Mouse (Mus musculus) CH12.LX (cell line): Measurements from ENCODE around the gene Rxfp1. TPM values are rescaled to one million over a fixed set of nuclear protein-coding genes. Genes with fewer than 3 reads are reported as not detected.
A peak's percentile ranks its signal among the peaks of the same experiment; 100 is the strongest.

ENCODE experiments used
- DNase-seq: peaks from one replicate; pipeline ENCODE4 v3.0.0-alpha.2; 2013; ENCODE audit errors: extremely low read depth
- H3K27ac ChIP-seq: 2 replicates; pipeline ENCODE4 v1.5.1; 2012; ENCODE audit warnings: low read depth, mild to moderate bottlenecking, control low read depth, moderate library complexity; ENCODE audit not compliant: insufficient read depth
- H3K27me3 ChIP-seq: replicated peaks from 2 replicates; pipeline ENCODE3; 2012; ENCODE audit warnings: inconsistent platforms
- H3K36me3 ChIP-seq, 2 experiments: replicated peaks in 1 of 2; 2 replicates each; pipeline versions ENCODE3 to v1.6.1; 2012; ENCODE audit warnings: inconsistent platforms in 1 of 2, low read length in 1 of 2, mild to moderate bottlenecking in 1 of 2, mixed read lengths in 1 of 2, moderate library complexity in 1 of 2; ENCODE audit not compliant: control insufficient read depth in 1 of 2, insufficient read depth in 1 of 2
- H3K4me1 ChIP-seq, 2 experiments: 2 replicates each; pipeline ENCODE4 v1.6.1; 2012; ENCODE audit warnings: inconsistent platforms in 1 of 2, moderate library complexity in 1 of 2; ENCODE audit not compliant: insufficient read depth in 2 of 2, control insufficient read depth in 1 of 2
- H3K4me2 ChIP-seq: 2 replicates; pipeline ENCODE4 v1.6.1; 2012; ENCODE audit warnings: low read depth, mild to moderate bottlenecking, control low read depth; ENCODE audit not compliant: poor library complexity, insufficient read depth, severe bottlenecking
- H3K4me3 ChIP-seq, 3 experiments: fragments of 150-350 bp in 1 of 3; sonication (generic) in 1 of 3; replicated peaks in 1 of 3; 2 replicates each; pipeline versions ENCODE3 to v1.5.1; 2011 to 2012; ENCODE audit warnings: low read depth in 2 of 3, low read length in 2 of 3, mild to moderate bottlenecking in 2 of 3, moderate library complexity in 2 of 3, control low read depth in 1 of 3, improper control_type of control experiment in 1 of 3, inconsistent platforms in 1 of 3, mixed read lengths in 1 of 3; ENCODE audit not compliant: poor library complexity in 1 of 3
- H3K79me2 ChIP-seq: replicated peaks from 2 replicates; pipeline ENCODE4 v1.6.1; 2012; ENCODE audit warnings: mild to moderate bottlenecking, moderate library complexity; ENCODE audit not compliant: control insufficient read depth, poor library complexity, insufficient read depth, severe bottlenecking; ENCODE audit errors: extremely low read depth
- H3K9ac ChIP-seq: 2 replicates; pipeline ENCODE4 v1.6.1; 2012; ENCODE audit warnings: low read depth, mild to moderate bottlenecking, control low read depth, moderate library complexity; ENCODE audit not compliant: insufficient read depth
- H3K9me3 ChIP-seq: replicated peaks from 2 replicates; pipeline ENCODE3; 2012; ENCODE audit warnings: low read length, inconsistent platforms, mixed read lengths
- CHD2 ChIP-seq: IDR thresholded peaks from 2 replicates; pipeline ENCODE4 v1.6.1; 2011; ENCODE audit warnings: low read length, improper control_type of control experiment
- CTCF ChIP-seq, 2 experiments: IDR thresholded peaks in 1 of 2; conservative IDR thresholded peaks in 1 of 2; 2 replicates each; pipeline ENCODE4 v1.5.1; 2011 to 2012; ENCODE audit warnings: low read depth in 2 of 2, low read length in 2 of 2, improper control_type of control experiment in 1 of 2, inconsistent platforms in 1 of 2, mild to moderate bottlenecking in 1 of 2, moderate library complexity in 1 of 2
- E2F4 ChIP-seq: IDR thresholded peaks from 2 replicates; pipeline ENCODE4 v1.6.1; 2011; ENCODE audit warnings: low read depth, low read length, improper control_type of control experiment; ENCODE audit not compliant: insufficient replicate concordance
- ELF1 ChIP-seq: IDR thresholded peaks from 2 replicates; pipeline ENCODE4 v1.6.1; 2014; ENCODE audit warnings: low read depth, mild to moderate bottlenecking, inconsistent platforms, low read length, improper control_type of control experiment
- EP300 ChIP-seq: IDR thresholded peaks from 2 replicates; pipeline ENCODE4 v1.6.1; 2011; ENCODE audit warnings: low read length, improper control_type of control experiment
- ETS1 ChIP-seq: conservative IDR thresholded peaks from 2 replicates; pipeline ENCODE4 v1.6.1; 2012; ENCODE audit warnings: low read depth, mild to moderate bottlenecking, inconsistent platforms, low read length, improper control_type of control experiment, moderate library complexity
- GABPA ChIP-seq: IDR thresholded peaks from 2 replicates; pipeline ENCODE4 v1.6.1; 2012; ENCODE audit warnings: low read depth, low read length, improper control_type of control experiment, inconsistent platforms; ENCODE audit not compliant: insufficient replicate concordance
- HCFC1 ChIP-seq: IDR thresholded peaks from 2 replicates; pipeline ENCODE4 v1.6.1; 2012; ENCODE audit warnings: low read depth, mild to moderate bottlenecking, inconsistent platforms, low read length, improper control_type of control experiment
- IRF4 ChIP-seq: IDR thresholded peaks from 2 replicates; pipeline ENCODE4 v1.6.1; 2014; ENCODE audit warnings: low read depth, mild to moderate bottlenecking, inconsistent platforms, low read length, improper control_type of control experiment
- JUN ChIP-seq: IDR thresholded peaks from 2 replicates; pipeline ENCODE4 v1.6.1; 2011; ENCODE audit warnings: low read depth, mild to moderate bottlenecking, low read length, improper control_type of control experiment, moderate library complexity; ENCODE audit not compliant: insufficient read depth
- JUND ChIP-seq: conservative IDR thresholded peaks from 2 replicates; pipeline ENCODE4 v1.6.1; 2011; ENCODE audit warnings: low read depth, low read length, improper control_type of control experiment
- KAT2A ChIP-seq: IDR thresholded peaks from 2 replicates; pipeline ENCODE4 v1.6.1; 2012; ENCODE audit warnings: low read length, improper control_type of control experiment, inconsistent platforms; ENCODE audit not compliant: insufficient replicate concordance
- MAFK ChIP-seq: IDR thresholded peaks from 2 replicates; pipeline ENCODE4 v1.6.1; 2011; ENCODE audit warnings: low read length, improper control_type of control experiment; ENCODE audit not compliant: insufficient replicate concordance
- MAX ChIP-seq: IDR thresholded peaks from 2 replicates; pipeline ENCODE4 v1.6.1; 2011; ENCODE audit warnings: low read length, improper control_type of control experiment
- MEF2A ChIP-seq: IDR thresholded peaks from 2 replicates; pipeline ENCODE4 v1.6.1; 2014; ENCODE audit warnings: low read depth, mild to moderate bottlenecking, inconsistent platforms, low read length, improper control_type of control experiment, borderline replicate concordance
- MXI1 ChIP-seq: IDR thresholded peaks from 2 replicates; pipeline ENCODE4 v1.6.1; 2011; ENCODE audit warnings: mild to moderate bottlenecking, low read depth, low read length, improper control_type of control experiment
- MYC ChIP-seq: IDR thresholded peaks from 2 replicates; pipeline ENCODE4 v1.6.1; 2011; ENCODE audit warnings: low read depth, mild to moderate bottlenecking, improper control_type of control experiment, low read length
- NELFE ChIP-seq: IDR thresholded peaks from 2 replicates; pipeline ENCODE4 v1.6.1; 2011; ENCODE audit warnings: low read depth, low read length, improper control_type of control experiment
- NRF1 ChIP-seq: IDR thresholded peaks from 2 replicates; pipeline ENCODE4 v1.6.1; 2014; ENCODE audit warnings: low read depth, mild to moderate bottlenecking, inconsistent platforms, low read length, improper control_type of control experiment, moderate library complexity
- PAX5 ChIP-seq: IDR thresholded peaks from 2 replicates; pipeline ENCODE4 v1.6.1; 2012; ENCODE audit warnings: low read length, inconsistent platforms, mixed read lengths
- POLR2A ChIP-seq: IDR thresholded peaks from 2 replicates; pipeline ENCODE4 v1.6.1; 2011; ENCODE audit warnings: low read depth, mild to moderate bottlenecking, improper control_type of control experiment, low read length
- POLR2AphosphoS2 ChIP-seq: IDR thresholded peaks from 2 replicates; pipeline ENCODE4 v1.6.1; 2011; ENCODE audit warnings: low read depth, low read length, improper control_type of control experiment
- RAD21 ChIP-seq: IDR thresholded peaks from 2 replicates; pipeline ENCODE4 v1.6.1; 2011; ENCODE audit warnings: low read depth, mild to moderate bottlenecking, low read length, improper control_type of control experiment, moderate library complexity
- RCOR1 ChIP-seq: conservative IDR thresholded peaks from 2 replicates; pipeline ENCODE4 v1.6.1; 2012; ENCODE audit warnings: low read depth, mild to moderate bottlenecking, inconsistent platforms, low read length, improper control_type of control experiment
- SIN3A ChIP-seq: IDR thresholded peaks from 2 replicates; pipeline ENCODE4 v1.6.1; 2012; ENCODE audit warnings: low read length, improper control_type of control experiment, inconsistent platforms
- SMC3 ChIP-seq: IDR thresholded peaks from 2 replicates; pipeline ENCODE4 v1.6.1; 2011; ENCODE audit warnings: low read depth, low read length, improper control_type of control experiment
- TBP ChIP-seq: conservative IDR thresholded peaks from 2 replicates; pipeline ENCODE4 v1.6.1; 2011; ENCODE audit warnings: low read depth, low read length, improper control_type of control experiment
- TCF12 ChIP-seq: IDR thresholded peaks from 2 replicates; pipeline ENCODE4 v1.6.1; 2014; ENCODE audit warnings: low read depth, mild to moderate bottlenecking, inconsistent platforms, low read length, improper control_type of control experiment
- UBTF ChIP-seq: IDR thresholded peaks from 2 replicates; pipeline ENCODE4 v1.6.1; 2012; ENCODE audit warnings: low read depth, mild to moderate bottlenecking, inconsistent platforms, low read length, improper control_type of control experiment, moderate library complexity
- USF1 ChIP-seq: IDR thresholded peaks from 2 replicates; pipeline ENCODE4 v1.6.1; 2014; ENCODE audit warnings: low read depth, mild to moderate bottlenecking, inconsistent platforms, low read length, improper control_type of control experiment
- USF2 ChIP-seq: conservative IDR thresholded peaks from 2 replicates; pipeline ENCODE4 v1.6.1; 2011; ENCODE audit warnings: low read depth, low read length, improper control_type of control experiment
- ZC3H11A ChIP-seq: IDR thresholded peaks from 2 replicates; pipeline ENCODE4 v1.6.1; 2012; ENCODE audit warnings: low read depth, mild to moderate bottlenecking, inconsistent platforms, low read length, improper control_type of control experiment
- ZMIZ1 ChIP-seq: IDR thresholded peaks from 2 replicates; pipeline ENCODE4 v1.6.1; 2012; ENCODE audit warnings: low read depth, mild to moderate bottlenecking, inconsistent platforms, low read length, improper control_type of control experiment
- ZNF384 ChIP-seq: IDR thresholded peaks from 2 replicates; pipeline ENCODE4 v1.6.1; 2012; ENCODE audit warnings: low read depth, low read length, improper control_type of control experiment, inconsistent platforms
- dilution Hi-C: fragments of 300-500 bp; cut with MboI; formaldehyde crosslinking; loops from 2 replicates; pipeline ENCODE4 v1.14.3; 2020; ENCODE audit warnings: low sequenced_read_pairs; ENCODE audit not compliant: extremely low pct_unique_long_range_greater_than_20kb, extremely low pct_ligation_motif_present
- in situ Hi-C: fragments of 300-500 bp; cut with MboI; formaldehyde crosslinking; loops from 3 replicates; pipeline ENCODE4 v1.14.3; 2019; ENCODE audit warnings: low sequenced_read_pairs, low pct_ligation_motif_present, low pct_unique_long_range_greater_than_20kb, mixed read lengths
- polyA plus RNA-seq: library from polyadenylated mRNA; unstranded; fragments of >175 nt; gene quantifications from 2 replicates; pipeline ENCODE4 v1.2.1, GENCODE M21; 2012; ENCODE audit warnings: low read depth; ENCODE audit not compliant: insufficient read length
- total RNA-seq, 2 experiments: library from RNA; depleted of rRNA; stranded (reverse); fragments of 300-350 nt in 1 of 2; fragments of >200 nt in 1 of 2; gene quantifications; 2 replicates each; pipeline ENCODE4 v1.2.3; 2012 to 2014

Rxfp1 gene
- total and polyA plus RNA-seq, 3 experiments: 0.08 to 0.87 (median 0.68) TPM

- TF ChIP-seq USF1: peak; percentile 68
- no peak for TF ChIP-seq JUN
- TF ChIP-seq MEF2A: no peak; the same call in 1 of the 2 replicates
- TF ChIP-seq TCF12: peak; percentile 51; the same call in 1 of the 2 replicates
- no peak for TF ChIP-seq PAX5
- no peak for TF ChIP-seq ZNF384
- peak; percentile 68 for TF ChIP-seq CHD2
- 0 out of 2 replicates have a peak, but pooled peaks have one; percentile 15 for TF ChIP-seq MYC
- TF ChIP-seq RAD21: no peak
- TF ChIP-seq NRF1: peak; percentile 97
- TF ChIP-seq JUND: no peak
- TF ChIP-seq POLR2AphosphoS2: 0 out of 2 replicates have a peak, but pooled peaks have one; percentile 48
- TF ChIP-seq MAFK: no peak
- no peak for TF ChIP-seq EP300
- no peak for TF ChIP-seq ZC3H11A
- no peak for TF ChIP-seq CTCF (conservative IDR thresholded peaks at IDR 0.05 in 1 of 2, IDR thresholded peaks at IDR 0.05 in 1 of 2; ENCODE audit: low read depth in 2 of 2, low read length in 2 of 2)
- peak; percentile 79 for TF ChIP-seq POLR2A
- TF ChIP-seq ETS1: no peak; the same call in 1 of the 2 replicates
- 0 out of 2 replicates have a peak, but pooled peaks have one; percentile 48 for TF ChIP-seq MXI1
- peak; percentile 11; the same call in 1 of the 2 replicates for TF ChIP-seq MAX
- 0 out of 2 replicates have a peak, but pooled peaks have one; percentile 30 for TF ChIP-seq USF2
- TF ChIP-seq SMC3: no peak
- peak; percentile 94 for TF ChIP-seq ELF1
- no peak; the same call in 1 of the 2 replicates for TF ChIP-seq SIN3A
- TF ChIP-seq HCFC1: peak; percentile 99
- peak; percentile 51; the same call in 1 of the 2 replicates for TF ChIP-seq NELFE
- TF ChIP-seq UBTF: no peak; the same call in 1 of the 2 replicates
- peak; percentile 70; the same call in 1 of the 2 replicates for TF ChIP-seq GABPA
- no peak for TF ChIP-seq RCOR1
- peak; percentile 97 for TF ChIP-seq KAT2A
- peak; percentile 73; the same call in 1 of the 2 replicates for TF ChIP-seq TBP
- no peak; the same call in 1 of the 2 replicates for TF ChIP-seq IRF4
- peak; percentile 62; the same call in 1 of the 2 replicates for TF ChIP-seq ZMIZ1
- no peak for TF ChIP-seq E2F4
- TF ChIP-seq, all 38 proteins: peak for 17
- Histone ChIP-seq H3K4me2 (peak within 1 kb of the TSS; percentile 72), H3K36me3 (peaks cover 4 to 21% of the 10 kb centered on the region in 2 experiments), H3K4me1 (peaks cover 0 to 5% of the 10 kb centered on the region in 2 experiments; a peak in 2 of 4 replicates), H3K27me3 (no peaks in the 10 kb centered on the region), H3K79me2 (peaks cover 7% of the 10 kb centered on the region), H3K4me3 (peak within 1 kb of the TSS; percentile 61 to 96 (median 88)), H3K27ac (peak within 1 kb of the TSS; percentile 81), H3K9ac (peak within 1 kb of the TSS; percentile 73), H3K9me3 (no peaks in the 10 kb centered on the region)
- peak; percentile 99 for DNase-seq
- dilution Hi-C loops (no loop called here), in situ Hi-C loops (no loop called here)
These were observed 108.9 kb downstream of the Rxfp1 start, which contains the start of gene 4930579G24Rik for GRCm38 (mm10) chr3:79628561-79629415. TSS of gene 4930579G24Rik (plus strand) at chr3:79629079.
